Mouse (Mus musculus) erythroblast, embryonic 14.5 days (primary cell): Measurements from ENCODE around the gene Myt1l. TPM values are rescaled to one million over a fixed set of nuclear protein-coding genes. Genes with fewer than 3 reads are reported as not detected.

Experiments
- H3K27me3 ChIP-seq: 2 replicates; pipeline ENCODE4 v1.6.1; 2012; ENCODE audit warnings: inconsistent platforms; ENCODE audit not compliant: control insufficient read depth
- H3K36me3 ChIP-seq: 2 replicates; pipeline ENCODE4 v1.6.1; 2012; ENCODE audit warnings: mild to moderate bottlenecking, inconsistent platforms; ENCODE audit not compliant: control insufficient read depth
- H3K4me1 ChIP-seq: 2 replicates; pipeline ENCODE4 v1.6.1; 2012; ENCODE audit warnings: inconsistent platforms; ENCODE audit not compliant: control insufficient read depth
- H3K4me3 ChIP-seq: replicated peaks from 2 replicates; pipeline ENCODE3; 2012; ENCODE audit warnings: moderate library complexity, mild to moderate bottlenecking, inconsistent platforms
- H3K9me3 ChIP-seq: 2 replicates; pipeline ENCODE4 v1.6.1; 2012; ENCODE audit warnings: low read length, inconsistent platforms, mixed read lengths; ENCODE audit not compliant: control insufficient read depth
- GATA1 ChIP-seq: IDR thresholded peaks from 2 replicates; pipeline ENCODE4 v1.6.1; 2012; ENCODE audit warnings: low read length, inconsistent platforms, mixed read lengths
- TAL1 ChIP-seq: IDR thresholded peaks from 3 replicates; pipeline ENCODE4 v1.6.1; 2012; ENCODE audit warnings: low read length, inconsistent platforms, mixed read lengths
- polyA plus RNA-seq: library from polyadenylated mRNA; stranded (reverse); fragments of >175 nt; gene quantifications from 2 replicates; pipeline ENCODE4 v1.2.3, GENCODE M21; 2012

Myt1l gene
- polyA plus RNA-seq, 1 experiment, result not detected

DNA sequence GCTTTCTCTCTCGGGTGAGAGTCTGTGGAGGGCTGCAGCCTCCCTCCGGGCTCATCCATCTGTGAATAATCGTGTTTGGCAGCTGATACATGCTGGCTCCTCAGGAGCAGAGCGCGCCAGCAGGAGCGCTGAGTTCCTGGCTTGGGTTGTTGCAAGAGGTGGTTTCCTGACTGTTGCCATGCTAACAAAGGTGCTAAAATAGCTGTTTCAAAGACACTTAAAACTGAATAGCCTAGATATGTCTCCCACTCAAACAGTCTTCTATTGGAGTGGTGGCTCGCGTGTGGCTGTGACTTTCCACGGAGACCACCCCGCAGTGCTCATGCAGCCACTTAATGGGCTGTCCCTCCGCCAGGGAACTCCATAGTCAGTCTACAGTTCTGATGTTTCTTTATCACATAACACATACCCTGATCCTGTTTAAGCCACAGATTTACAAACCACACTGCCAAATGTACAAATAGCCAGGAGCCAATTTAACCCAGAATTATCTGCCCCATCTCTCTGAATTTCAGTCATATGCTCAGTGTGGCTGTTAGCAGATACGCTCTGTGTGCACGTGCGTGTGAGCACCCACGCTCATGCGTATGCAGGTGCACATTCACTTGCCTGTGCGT is 195.6 kb downstream of the Myt1l start:
- Histone ChIP-seq H3K9me3 (peaks cover 8% of the 10 kb centered on the region; the same call in 1 of the 2 replicates), H3K4me1 (no peaks in the 10 kb centered on the region), H3K4me3 (no peak overlapping the region), H3K36me3 (no peaks in the 10 kb centered on the region), H3K27me3 (no peaks in the 10 kb centered on the region)
- no peak for TF ChIP-seq GATA1
- TF ChIP-seq TAL1, result no peak

- H3K27me3 ChIP-seq, result no peaks in the 10 kb centered on the region
- no peaks in the 10 kb centered on the region for H3K36me3 ChIP-seq
- no peak overlapping the region for H3K4me3 ChIP-seq
- peaks cover 8% of the 10 kb centered on the region; the same call in 1 of the 2 replicates for H3K9me3 ChIP-seq
- no peaks in the 10 kb centered on the region for H3K4me1 ChIP-seq
- TF ChIP-seq TAL1 (no peak), GATA1 (no peak)
Observed at GRCm38 (mm10) chr12:29728294-29728693, 200.1 kb downstream of the Myt1l start.

- Histone ChIP-seq H3K4me3 (no peak overlapping the region), H3K9me3 (peaks cover 3% of the 10 kb centered on the region; the same call in 1 of the 2 replicates), H3K4me1 (no peaks in the 10 kb centered on the region), H3K36me3 (no peaks in the 10 kb centered on the region), H3K27me3 (no peaks in the 10 kb centered on the region)
- no peak for TF ChIP-seq TAL1
- no peak for TF ChIP-seq GATA1
Observed at GRCm38 (mm10) chr12:29740346-29741025, 212.3 kb downstream of the Myt1l start.

DNA sequence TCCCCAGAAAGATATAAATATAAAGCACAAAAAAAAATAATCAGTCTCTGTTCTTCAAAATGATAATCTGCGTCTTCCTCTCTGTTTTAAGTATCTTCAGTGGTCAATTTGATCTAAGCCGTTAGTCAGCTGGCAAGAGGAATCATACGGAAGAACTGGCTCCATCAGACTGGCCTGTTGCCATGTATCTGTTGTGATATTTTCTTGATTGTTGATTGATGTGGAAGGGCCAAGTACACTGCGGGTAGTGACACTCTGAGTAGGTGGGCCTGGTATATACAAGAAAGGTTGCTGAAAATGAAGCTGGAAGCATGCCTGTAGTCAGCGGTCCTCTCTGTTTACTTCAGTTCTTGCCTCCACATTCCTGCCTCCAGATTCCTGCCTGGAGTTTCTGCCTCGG is 213.0 kb downstream of the Myt1l start:
- peaks cover 3% of the 10 kb centered on the region; the same call in 1 of the 2 replicates for H3K9me3 ChIP-seq

GRCm38 (mm10) chr12:29750604-29751128 is 222.5 kb downstream of the Myt1l start:
- no peaks in the 10 kb centered on the region for H3K27me3 ChIP-seq
- H3K4me3 ChIP-seq, result no peak overlapping the region
- no peaks in the 10 kb centered on the region for H3K9me3 ChIP-seq
- H3K36me3 ChIP-seq, result no peaks in the 10 kb centered on the region
- TF ChIP-seq GATA1 (no peak), TAL1 (no peak)
- H3K4me1 ChIP-seq, result no peaks in the 10 kb centered on the region

More for the DNA sequence above, 213.0 kb downstream of the Myt1l start:
- no peak overlapping the region for H3K4me3 ChIP-seq
- no peaks in the 10 kb centered on the region for H3K4me1 ChIP-seq
- H3K27me3 ChIP-seq, result no peaks in the 10 kb centered on the region
- H3K36me3 ChIP-seq, result no peaks in the 10 kb centered on the region
- no peak for TF ChIP-seq GATA1
- no peak for TF ChIP-seq TAL1

GRCm38 (mm10) chr12:29755086-29755871 is 227.1 kb downstream of the Myt1l start:
- H3K9me3 ChIP-seq, result no peaks in the 10 kb centered on the region
- TF ChIP-seq GATA1 (no peak), TAL1 (no peak)

DNA sequence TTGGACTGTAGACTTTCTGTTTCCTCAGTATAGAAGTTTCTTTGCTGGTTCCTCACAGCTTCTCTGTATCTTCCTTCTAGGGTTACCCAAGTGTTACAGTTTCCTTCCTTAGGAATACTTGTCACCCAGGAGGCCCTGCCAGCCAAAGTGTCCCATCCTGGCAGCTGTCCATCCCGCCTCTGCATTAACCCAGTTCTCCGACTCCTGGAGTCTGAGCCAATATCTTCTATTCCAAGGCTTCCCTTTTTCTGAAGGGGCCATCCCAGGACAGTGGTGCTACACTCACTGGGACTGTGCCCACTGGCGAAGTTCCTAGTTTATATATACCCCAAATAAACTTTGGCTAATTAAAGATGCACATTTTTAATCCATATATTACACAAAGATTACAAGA is 227.7 kb downstream of the Myt1l start:
- H3K4me1 ChIP-seq, result no peaks in the 10 kb centered on the region
- H3K36me3 ChIP-seq, result no peaks in the 10 kb centered on the region
- no peaks in the 10 kb centered on the region for H3K27me3 ChIP-seq
- H3K4me3 ChIP-seq, result no peak overlapping the region
- TF ChIP-seq GATA1, result no peak
- TF ChIP-seq TAL1, result no peak
- peaks cover 2% of the 10 kb centered on the region; the same call in 1 of the 2 replicates for H3K9me3 ChIP-seq

More at GRCm38 (mm10) chr12:29755086-29755871, 227.1 kb downstream of the Myt1l start:
- Histone ChIP-seq H3K4me1 (no peaks in the 10 kb centered on the region), H3K4me3 (no peak overlapping the region), H3K27me3 (no peaks in the 10 kb centered on the region), H3K36me3 (no peaks in the 10 kb centered on the region)

DNA sequence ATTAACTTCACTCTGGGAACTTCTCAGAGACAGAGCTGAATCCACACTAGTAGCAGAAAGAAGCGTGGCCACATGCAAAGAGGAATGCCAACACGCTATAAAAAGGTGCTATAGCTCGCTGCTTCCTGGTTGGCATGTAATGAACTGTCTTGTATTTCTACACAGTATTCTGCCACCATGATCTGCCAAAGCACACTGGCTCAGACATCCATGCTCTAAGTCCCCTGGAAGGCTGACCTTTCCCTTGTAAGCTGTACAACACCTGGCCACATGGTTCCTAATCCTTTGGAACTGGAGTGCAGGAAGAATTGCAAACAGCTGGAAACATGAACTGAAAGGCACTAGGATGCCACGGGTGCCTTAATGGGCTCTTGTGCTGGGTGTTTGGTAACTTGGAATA is 232.4 kb downstream of the Myt1l start:
- Histone ChIP-seq H3K9me3 (peaks cover 2% of the 10 kb centered on the region; the same call in 1 of the 2 replicates), H3K27me3 (no peaks in the 10 kb centered on the region), H3K4me3 (no peak overlapping the region), H3K36me3 (no peaks in the 10 kb centered on the region), H3K4me1 (no peaks in the 10 kb centered on the region)
- TF ChIP-seq TAL1, result no peak
- no peak for TF ChIP-seq GATA1

DNA sequence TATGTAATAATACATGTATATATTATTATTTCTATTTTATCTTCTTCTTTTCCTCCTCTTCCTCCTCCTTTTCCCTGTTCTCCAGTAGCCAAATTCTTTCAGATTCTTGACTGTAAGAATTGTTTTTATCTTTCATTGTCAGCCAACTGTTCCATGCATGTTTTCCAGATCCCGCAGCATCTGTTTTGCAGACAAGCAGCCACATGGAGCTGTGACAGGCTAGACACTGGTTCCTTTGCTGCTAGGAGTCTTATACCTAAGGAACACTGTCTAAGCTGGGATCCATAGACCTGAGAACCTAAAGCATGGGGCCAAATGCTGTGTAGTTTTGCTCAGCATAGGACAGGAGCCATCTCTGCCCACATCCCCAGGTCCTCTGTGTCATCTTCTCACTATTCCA is 238.0 kb downstream of the Myt1l start:
- TF ChIP-seq TAL1 (no peak), GATA1 (no peak)
- H3K36me3 ChIP-seq, result no peaks in the 10 kb centered on the region

More for the DNA sequence above, 238.0 kb downstream of the Myt1l start:
- no peak overlapping the region for H3K4me3 ChIP-seq
- H3K9me3 ChIP-seq, result no peaks in the 10 kb centered on the region
- H3K27me3 ChIP-seq, result no peaks in the 10 kb centered on the region
- H3K4me1 ChIP-seq, result no peaks in the 10 kb centered on the region
